Mouse (Mus musculus) CD4-positive, CD25-positive, alpha-beta regulatory T cell, adult 4 months (primary cell): ENCODE data around the gene Olfr399. TPM values are rescaled to one million over a fixed set of nuclear protein-coding genes. Genes with fewer than 3 reads are reported as not detected.

Experiments
- ATAC-seq: one replicate; pipeline ENCODE4 v1.8.0; 2017
- polyA plus RNA-seq, 2 experiments: library from polyadenylated mRNA; unstranded; fragments of 100-300 nt; shearing (Covaris generic); gene quantifications; one replicate each; pipeline ENCODE4 v1.2.1; 2017

The Olfr399 gene
- not detected for polyA plus RNA-seq

- ATAC-seq = no peak
Observed at GRCm38 (mm10) chr11:74056451-74056850, at the start of gene Olfr399, which contains the start of gene Olfr139. Gene Olfr399, minus strand, starts transcription at chr11:74056615. Gene Olfr139, minus strand, starts transcription at chr11:74056551.

GRCm38 (mm10) chr11:74105066-74105465 is 48.7 kb upstream of the Olfr399 start:
- no peak for ATAC-seq

- no peak for ATAC-seq
Observed at GRCm38 (mm10) chr11:74101507-74101906, 45.1 kb upstream of the Olfr399 start.

- ATAC-seq = no peak
Observed at GRCm38 (mm10) chr11:74100724-74101123, 44.3 kb upstream of the Olfr399 start.

GRCm38 (mm10) chr11:74069655-74070054 is 13.2 kb upstream of the Olfr399 start, which contains the start of gene Zfp616:
Gene Zfp616, plus strand, starts transcription at chr11:74069955.
- no peak for ATAC-seq

GRCm38 (mm10) chr11:74051347-74051746 is 5.1 kb downstream of the Olfr399 start:
- ATAC-seq = no peak

Other genes starting within 250 kb of the Olfr399 start
- under 1 TPM in 1 of 2 experiments, not detected in 1; 0.08 TPM for gene Olfr392, start 239.6 kb downstream of the Olfr399 start, polyA plus RNA-seq
- gene Olfr393, start 205.2 kb downstream of the Olfr399 start, polyA plus RNA-seq = not detected
- not detected for gene Olfr394, start 165.8 kb downstream of the Olfr399 start, polyA plus RNA-seq
- not detected for gene Olfr395, start 147.3 kb downstream of the Olfr399 start, polyA plus RNA-seq
- not detected for gene Olfr23, start 119.9 kb downstream of the Olfr399 start, polyA plus RNA-seq
- gene Olfr397, start 95.8 kb downstream of the Olfr399 start, polyA plus RNA-seq = not detected
- gene Olfr398, start 66.2 kb downstream of the Olfr399 start, polyA plus RNA-seq = under 1 TPM in 1 of 2 experiments, not detected in 1; 0.26 TPM
- not detected for gene Olfr139, start 64 bp downstream of the Olfr399 start, polyA plus RNA-seq
- gene Zfp616, start 13.3 kb upstream of the Olfr399 start, polyA plus RNA-seq = not detected
- not detected for gene Olfr401, start 57.1 kb upstream of the Olfr399 start, polyA plus RNA-seq
- gene Olfr402, start 96.9 kb upstream of the Olfr399 start, polyA plus RNA-seq = not detected
- not detected for gene Olfr403, start 129.6 kb upstream of the Olfr399 start, polyA plus RNA-seq
- gene Olfr43, start 154.8 kb upstream of the Olfr399 start, polyA plus RNA-seq = not detected
- gene Olfr406, start 203.2 kb upstream of the Olfr399 start, polyA plus RNA-seq = not detected
- gene Olfr59, start 227.1 kb upstream of the Olfr399 start, polyA plus RNA-seq = under 1 TPM in 1 of 2 experiments, not detected in 1; 0.11 TPM